Mouse (Mus musculus): ENCODE results near the gene Rab38.

Gene Rab38

DNA sequence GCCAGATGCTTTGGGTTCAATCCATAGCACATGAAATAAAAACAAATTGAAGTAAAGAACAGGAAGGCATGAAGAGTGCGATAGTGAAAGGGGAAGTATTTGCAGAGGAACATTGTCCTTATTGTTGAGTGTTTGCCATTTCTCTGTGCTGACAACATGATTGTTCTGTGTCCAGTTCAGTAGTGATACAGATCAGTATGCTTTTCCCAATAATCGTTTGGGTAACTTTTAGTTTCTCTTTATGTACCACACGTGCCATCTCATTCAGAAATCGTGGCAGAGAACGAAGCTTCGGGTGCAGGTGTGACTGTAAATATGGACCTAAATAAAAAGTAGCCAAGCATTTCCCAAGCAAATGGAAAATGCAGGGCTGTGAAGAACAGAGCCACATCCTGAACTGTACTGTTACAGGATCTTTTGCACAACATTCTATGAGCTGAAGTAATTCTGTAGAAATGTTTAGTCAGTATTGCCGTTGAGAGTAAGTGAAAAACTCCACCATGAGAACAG, 52.1 kb downstream of the Rab38 start:
- no peak for TF ChIP-seq NANOG (IDR thresholded peaks at IDR 0.05; ENCODE audit: borderline replicate concordance, low read length)
- TF ChIP-seq POU5F1 (IDR thresholded peaks at IDR 0.05; ENCODE audit: borderline replicate concordance, low read length), result no peak
- no peak for TF ChIP-seq CTCF (conservative IDR thresholded peaks at IDR 0.05; ENCODE audit: low read length)
- Histone ChIP-seq H3K27me3 (ENCODE audit: insufficient read depth, low read length) (no peaks in the 10 kb centered on the region), H3K4me1 (replicated peaks; ENCODE audit: low read depth, low read length) (no peaks in the 10 kb centered on the region), H3K36me3 (ENCODE audit: insufficient read depth, low read length) (no peaks in the 10 kb centered on the region), H3K4me3 (replicated peaks; ENCODE audit: low read length) (no peak overlapping the region), H3K9me3 (ENCODE audit: low read length) (no peaks in the 10 kb centered on the region)

GRCm38 (mm10) chr7:88482628-88483027, 52.6 kb downstream of the Rab38 start:
- Histone ChIP-seq H3K4me1 (replicated peaks; ENCODE audit: low read depth, low read length) (no peaks in the 10 kb centered on the region), H3K9me3 (ENCODE audit: low read length) (no peaks in the 10 kb centered on the region), H3K36me3 (ENCODE audit: insufficient read depth, low read length) (no peaks in the 10 kb centered on the region), H3K4me3 (replicated peaks; ENCODE audit: low read length) (no peak overlapping the region), H3K27me3 (ENCODE audit: insufficient read depth, low read length) (no peaks in the 10 kb centered on the region)
- TF ChIP-seq CTCF (conservative IDR thresholded peaks at IDR 0.05; ENCODE audit: low read length), result no peak
- TF ChIP-seq POU5F1 (IDR thresholded peaks at IDR 0.05; ENCODE audit: borderline replicate concordance, low read length), result no peak
- TF ChIP-seq NANOG (IDR thresholded peaks at IDR 0.05; ENCODE audit: borderline replicate concordance, low read length), result no peak

GRCm38 (mm10) chr7:88491020-88491419, 60.9 kb downstream of the Rab38 start:
- TF ChIP-seq POU5F1 (IDR thresholded peaks at IDR 0.05; ENCODE audit: borderline replicate concordance, low read length) (no peak), CTCF (conservative IDR thresholded peaks at IDR 0.05; ENCODE audit: low read length) (no peak), NANOG (IDR thresholded peaks at IDR 0.05; ENCODE audit: borderline replicate concordance, low read length) (peak; percentile 41; the same call in 1 of the 2 replicates)
- Histone ChIP-seq H3K9me3 (ENCODE audit: low read length) (no peaks in the 10 kb centered on the region), H3K4me3 (replicated peaks; ENCODE audit: low read length) (no peak overlapping the region), H3K27me3 (ENCODE audit: insufficient read depth, low read length) (no peaks in the 10 kb centered on the region), H3K4me1 (replicated peaks; ENCODE audit: low read depth, low read length) (no peaks in the 10 kb centered on the region), H3K36me3 (ENCODE audit: insufficient read depth, low read length) (no peaks in the 10 kb centered on the region)

DNA sequence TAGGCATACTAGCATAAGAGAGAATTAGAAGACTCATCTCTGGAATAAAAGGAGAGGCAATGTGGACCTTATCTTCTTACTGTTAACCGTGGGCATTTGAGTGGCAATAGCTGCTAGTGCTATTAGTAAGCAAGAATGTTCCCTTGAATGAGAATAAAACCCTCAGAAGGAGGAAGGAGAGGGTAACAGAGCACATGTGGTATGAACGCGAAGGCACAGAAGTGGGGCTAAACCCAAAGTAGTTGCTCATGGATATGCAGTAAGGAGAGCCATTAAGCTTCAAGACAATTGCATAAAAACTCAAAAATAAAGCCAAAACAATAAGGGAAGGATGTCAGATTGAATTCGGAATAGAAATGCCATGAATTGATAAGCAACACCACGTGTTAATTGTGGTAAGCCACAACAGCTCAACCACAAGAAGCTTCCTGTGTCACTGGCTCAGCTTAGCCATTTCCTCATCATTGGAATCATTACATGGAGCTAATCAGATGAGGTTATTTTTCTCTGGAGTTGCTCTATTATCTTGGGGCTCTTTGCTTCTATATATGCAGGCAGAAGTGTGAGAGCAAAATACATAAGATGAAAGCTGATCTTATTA, 72.2 kb downstream of the Rab38 start:
- H3K9me3 ChIP-seq (ENCODE audit: low read length), result no peaks in the 10 kb centered on the region
- TF ChIP-seq CTCF (conservative IDR thresholded peaks at IDR 0.05; ENCODE audit: low read length), result no peak
- no peak for TF ChIP-seq POU5F1 (IDR thresholded peaks at IDR 0.05; ENCODE audit: borderline replicate concordance, low read length)
- TF ChIP-seq NANOG (IDR thresholded peaks at IDR 0.05; ENCODE audit: borderline replicate concordance, low read length), result no peak
- no peaks in the 10 kb centered on the region for H3K27me3 ChIP-seq (ENCODE audit: insufficient read depth, low read length)
- no peak overlapping the region for H3K4me3 ChIP-seq (replicated peaks; ENCODE audit: low read length)
- H3K36me3 ChIP-seq (ENCODE audit: insufficient read depth, low read length), result no peaks in the 10 kb centered on the region
- H3K4me1 ChIP-seq (replicated peaks; ENCODE audit: low read depth, low read length), result no peaks in the 10 kb centered on the region

DNA sequence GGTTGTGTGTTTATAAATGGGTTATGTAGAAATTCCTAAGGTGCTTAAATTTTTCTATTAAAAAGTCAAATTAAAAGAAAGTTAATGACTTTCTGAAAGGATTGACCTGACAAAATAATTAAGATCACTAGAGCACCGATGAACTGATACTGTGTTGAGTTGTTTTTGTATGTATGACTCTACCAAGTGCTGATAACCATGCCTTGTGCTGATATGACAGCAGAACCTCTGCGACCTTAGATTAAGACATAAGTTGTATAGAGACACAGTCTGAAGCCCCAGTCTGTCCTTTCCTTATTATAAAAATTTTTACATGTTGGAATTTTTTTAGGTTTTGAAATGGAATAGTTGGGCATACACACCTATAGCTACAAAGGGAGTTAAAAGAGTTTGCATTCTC, 79.7 kb downstream of the Rab38 start:
- Histone ChIP-seq H3K4me3 (replicated peaks; ENCODE audit: low read length) (no peak overlapping the region), H3K36me3 (ENCODE audit: insufficient read depth, low read length) (no peaks in the 10 kb centered on the region), H3K4me1 (replicated peaks; ENCODE audit: low read depth, low read length) (no peaks in the 10 kb centered on the region), H3K27me3 (ENCODE audit: insufficient read depth, low read length) (no peaks in the 10 kb centered on the region), H3K9me3 (ENCODE audit: low read length) (no peaks in the 10 kb centered on the region)
- TF ChIP-seq POU5F1 (IDR thresholded peaks at IDR 0.05; ENCODE audit: borderline replicate concordance, low read length) (no peak), CTCF (conservative IDR thresholded peaks at IDR 0.05; ENCODE audit: low read length) (no peak), NANOG (IDR thresholded peaks at IDR 0.05; ENCODE audit: borderline replicate concordance, low read length) (no peak)

GRCm38 (mm10) chr7:88522481-88522880, 92.4 kb downstream of the Rab38 start:
- 0 out of 2 replicates have a peak, but pooled peaks cover 3% of the 10 kb centered on the region for H3K4me1 ChIP-seq (replicated peaks; ENCODE audit: low read depth, low read length)
- H3K36me3 ChIP-seq (ENCODE audit: insufficient read depth, low read length), result no peaks in the 10 kb centered on the region
- H3K4me3 ChIP-seq (replicated peaks; ENCODE audit: low read length), result no peak overlapping the region
- no peaks in the 10 kb centered on the region for H3K27me3 ChIP-seq (ENCODE audit: insufficient read depth, low read length)
- H3K9me3 ChIP-seq (ENCODE audit: low read length), result no peaks in the 10 kb centered on the region
- TF ChIP-seq CTCF (conservative IDR thresholded peaks at IDR 0.05; ENCODE audit: low read length) (peak; percentile 24), POU5F1 (IDR thresholded peaks at IDR 0.05; ENCODE audit: borderline replicate concordance, low read length) (no peak), NANOG (IDR thresholded peaks at IDR 0.05; ENCODE audit: borderline replicate concordance, low read length) (no peak)

DNA sequence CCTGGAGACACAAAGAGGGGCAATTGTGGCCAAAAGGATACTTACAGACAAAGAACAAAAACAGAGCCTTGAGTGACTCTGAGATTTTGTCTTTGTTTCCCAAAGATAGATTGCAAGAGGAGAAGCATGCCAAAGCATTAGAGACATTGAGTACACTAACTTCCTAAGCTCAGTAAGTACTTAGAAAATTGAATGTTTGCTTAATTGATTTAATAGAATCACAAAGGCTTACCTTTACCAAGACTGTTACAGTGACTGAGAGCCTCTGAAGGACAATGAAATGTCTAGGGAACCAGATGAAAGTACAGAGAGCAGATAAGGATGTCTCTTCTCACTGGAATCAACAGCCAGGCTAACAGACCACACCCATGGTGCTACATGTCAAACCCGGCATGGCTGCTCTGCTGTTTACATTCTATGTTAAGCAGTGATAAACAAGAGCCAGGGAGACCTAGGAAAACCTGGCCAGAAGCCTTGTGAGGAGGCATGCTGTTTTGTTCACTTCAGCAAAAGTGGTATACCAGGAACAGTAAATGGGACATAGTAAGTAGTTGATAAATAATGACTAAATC, 97.1 kb downstream of the Rab38 start:
- H3K4me1 ChIP-seq (replicated peaks; ENCODE audit: low read depth, low read length), result 0 out of 2 replicates have a peak, but pooled peaks cover 3% of the 10 kb centered on the region
- no peaks in the 10 kb centered on the region for H3K9me3 ChIP-seq (ENCODE audit: low read length)
- no peaks in the 10 kb centered on the region for H3K27me3 ChIP-seq (ENCODE audit: insufficient read depth, low read length)
- H3K4me3 ChIP-seq (replicated peaks; ENCODE audit: low read length), result no peak overlapping the region
- no peaks in the 10 kb centered on the region for H3K36me3 ChIP-seq (ENCODE audit: insufficient read depth, low read length)
- TF ChIP-seq POU5F1 (IDR thresholded peaks at IDR 0.05; ENCODE audit: borderline replicate concordance, low read length), result no peak
- no peak for TF ChIP-seq CTCF (conservative IDR thresholded peaks at IDR 0.05; ENCODE audit: low read length)
- TF ChIP-seq NANOG (IDR thresholded peaks at IDR 0.05; ENCODE audit: borderline replicate concordance, low read length), result peak; percentile 93

- no peaks in the 10 kb centered on the region for H3K27me3 ChIP-seq (ENCODE audit: insufficient read depth, low read length)
- H3K4me3 ChIP-seq (replicated peaks; ENCODE audit: low read length), result no peak overlapping the region
- no peaks in the 10 kb centered on the region for H3K4me1 ChIP-seq (replicated peaks; ENCODE audit: low read depth, low read length)
- no peaks in the 10 kb centered on the region for H3K9me3 ChIP-seq (ENCODE audit: low read length)
- no peak for TF ChIP-seq CTCF (conservative IDR thresholded peaks at IDR 0.05; ENCODE audit: low read length)
- H3K36me3 ChIP-seq (ENCODE audit: insufficient read depth, low read length), result no peaks in the 10 kb centered on the region
Measured at GRCm38 (mm10) chr7:88536127-88536531, 106.1 kb downstream of the Rab38 start.

- TF ChIP-seq POU5F1 (IDR thresholded peaks at IDR 0.05; ENCODE audit: borderline replicate concordance, low read length), result no peak
- TF ChIP-seq NANOG (IDR thresholded peaks at IDR 0.05; ENCODE audit: borderline replicate concordance, low read length), result no peak
- TF ChIP-seq CTCF (conservative IDR thresholded peaks at IDR 0.05; ENCODE audit: low read length), result no peak
- Histone ChIP-seq H3K4me1 (replicated peaks; ENCODE audit: low read depth, low read length) (no peaks in the 10 kb centered on the region), H3K36me3 (ENCODE audit: insufficient read depth, low read length) (no peaks in the 10 kb centered on the region), H3K9me3 (ENCODE audit: low read length) (no peaks in the 10 kb centered on the region), H3K27me3 (ENCODE audit: insufficient read depth, low read length) (no peaks in the 10 kb centered on the region), H3K4me3 (replicated peaks; ENCODE audit: low read length) (no peak overlapping the region)
Measured at GRCm38 (mm10) chr7:88536743-88537142, 106.7 kb downstream of the Rab38 start.

Data from E14TG2a.4 (cell line).